ENCODE assay signal across 8 mouse cellular contexts in genomic region chr9:44319105-44319886, GRCm38 (mm10). TPM values are rescaled to one million over a fixed set of nuclear protein-coding genes. Genes with fewer than 3 reads are reported as not detected.
A peak's percentile ranks its signal among the peaks of the same experiment; 100 is the strongest.
DNase-seq lines count a peak whose midpoint lies in the region; ATAC-seq and TF ChIP-seq lines count a peak whose summit lies in the region.

No protein-coding gene starts in this region.

- TF ChIP-seq CTCF in G1E (IDR thresholded peaks at IDR 0.05; ENCODE audit: low read depth, low read length) = no peak
- no peak for TF ChIP-seq CTCF in heart, postnatal 0 days (IDR thresholded peaks at IDR 0.05; ENCODE audit: low read depth)

- H3K9ac ChIP-seq in heart, postnatal 0 days (replicated peaks; ENCODE audit: low read depth, low read length) = peak overlapping the region; percentile 88
- H3K9ac ChIP-seq in liver, embryonic 13.5 days = peak overlapping the region; percentile 99

- peak overlapping the region; percentile 89 for H3K4me3 ChIP-seq in G1E (ENCODE audit: low read depth, low read length)
- H3K4me3 ChIP-seq in heart, postnatal 0 days (ENCODE audit: low read depth, low read length) = peak overlapping the region; percentile 96
- peak overlapping the region; percentile 99 for H3K4me3 ChIP-seq in liver, embryonic 13.5 days (replicated peaks)

- peak; percentile 30 to 51 for DNase-seq in left cerebral cortex, adult 18-20 months (ENCODE audit: low spot score in 2 of 2)
- no peak for DNase-seq in left cerebral cortex, adult 8-10 months (ENCODE audit: low spot score in 2 of 2)
- peak; percentile 51 for DNase-seq in G1E (ENCODE audit: low spot score)
- peak; percentile 52 for DNase-seq in cerebellum, adult 9-10 months
- no peak for DNase-seq in heart, postnatal 0 days (ENCODE audit: low spot score)
- no peak for DNase-seq in liver, embryonic 13.5 days
- peak; percentile 49 for DNase-seq in right cerebral cortex, postnatal 25 days
- DNase-seq in adipocyte (ENCODE audit: low spot score) = no peak

- peak overlapping the region; percentile 72 for H3K27ac ChIP-seq in heart, postnatal 0 days (ENCODE audit: low read depth)
- H3K27ac ChIP-seq in liver, embryonic 13.5 days = peak overlapping the region; percentile 91

- ATAC-seq in G1E (ENCODE audit: extremely low read depth, insufficient number of reproducible peaks, low FRiP score, poor library complexity, severe bottlenecking) = no peak
- no peak; the same call in 1 of the 2 replicates for ATAC-seq in heart, postnatal 0 days (ENCODE audit: insufficient read depth, low read depth)
- ATAC-seq in liver, embryonic 13.5 days (ENCODE audit: low read depth) = no peak

- H3K9me3 ChIP-seq in G1E (replicated peaks) = no peaks in the 10 kb centered on the region
- no peaks in the 10 kb centered on the region for H3K9me3 ChIP-seq in heart, postnatal 0 days (replicated peaks; ENCODE audit: control insufficient read depth, low read length)
- no peaks in the 10 kb centered on the region for H3K9me3 ChIP-seq in liver, embryonic 13.5 days (replicated peaks)

- no peaks in the 10 kb centered on the region for H3K27me3 ChIP-seq in G1E (ENCODE audit: insufficient read depth, low read length)
- H3K27me3 ChIP-seq in heart, postnatal 0 days (ENCODE audit: control insufficient read depth, insufficient read depth, low read length) = no peaks in the 10 kb centered on the region
- no peaks in the 10 kb centered on the region for H3K27me3 ChIP-seq in liver, embryonic 13.5 days

- H3K4me2 ChIP-seq in heart, postnatal 0 days (ENCODE audit: low read depth, low read length) = peak overlapping the region; percentile 89
- peak overlapping the region; percentile 92 for H3K4me2 ChIP-seq in liver, embryonic 13.5 days

- peaks cover 35% of the 10 kb centered on the region for H3K36me3 ChIP-seq in G1E (replicated peaks)
- peaks cover 26% of the 10 kb centered on the region for H3K36me3 ChIP-seq in heart, postnatal 0 days (replicated peaks; ENCODE audit: control insufficient read depth, insufficient read depth, low read length)
- peaks cover 36% of the 10 kb centered on the region for H3K36me3 ChIP-seq in liver, embryonic 13.5 days

- no peak for TF ChIP-seq EP300 in heart, postnatal 0 days (IDR thresholded peaks at IDR 0.05; ENCODE audit: low read depth)

- 4% methylated on average over 37 of the region's 37 CpGs for WGBS in heart, postnatal 0 days
- 3% methylated on average over 37 of the region's 37 CpGs for WGBS in liver, embryonic 13.5 days (ENCODE audit: insufficient replicate concordance)

- peaks cover 45% of the 10 kb centered on the region for H3K4me1 ChIP-seq in G1E (ENCODE audit: insufficient read depth, low read depth, low read length)
- peaks cover 20% of the 10 kb centered on the region for H3K4me1 ChIP-seq in heart, postnatal 0 days (ENCODE audit: control insufficient read depth, insufficient read depth)
- peaks cover 47% of the 10 kb centered on the region for H3K4me1 ChIP-seq in liver, embryonic 13.5 days (replicated peaks)

RNA-seq across cellular contexts. Expression of gene C2cd2l, which starts 0.8 kb away (rescaled TPM):
- total RNA-seq in left cerebral cortex, adult 18-20 months (2021) = 100 to 1,000 TPM; 188 to 207 TPM
- total RNA-seq in left cerebral cortex, adult 8-10 months (2022) = 100 to 1,000 TPM; 201 to 282 (median 245) TPM
- total RNA-seq in G1E (2014; fragmentation: Nextera tagmentation) (9.5 and 19.3 TPM in 2 replicates), G1E (2017) (6.3 TPM in 2 replicates)
- 35.8 and 40.9 TPM in 2 replicates for polyA plus RNA-seq in G1E (2012)
- total RNA-seq in heart, postnatal 0 days (2014; rRNA removed; ENCODE audit: low replicate concordance) = 14.5 and 16.8 TPM in 2 replicates
- polyA plus RNA-seq in heart, postnatal 0 days (2015; fragmentation: Nextera tagmentation; extraction: Ambion mirVana) = 4.7 and 5.0 TPM in 2 replicates
- polyA plus RNA-seq in liver, embryonic 13.5 days (2015; fragmentation: Nextera tagmentation; extraction: Ambion mirVana) = 6.4 and 8.2 TPM in 2 replicates

RNA-seq across cellular contexts. Expression of gene Dpagt1, which starts 6.5 kb away (rescaled TPM):
- total RNA-seq in left cerebral cortex, adult 18-20 months (2021) = 10 to 100 TPM; 13.4 to 16.3 TPM
- total RNA-seq in left cerebral cortex, adult 8-10 months (2022) = 10 to 100 TPM; 15.2 to 16.9 (median 16.5) TPM
- total RNA-seq in G1E (2014; fragmentation: Nextera tagmentation) (33.6 and 36.5 TPM in 2 replicates), G1E (2017) (11.8 and 12.3 TPM in 2 replicates)
- 6.5 and 6.8 TPM in 2 replicates for polyA plus RNA-seq in G1E (2012)
- total RNA-seq in heart, postnatal 0 days (2014; rRNA removed; ENCODE audit: low replicate concordance) = 27.6 and 33.3 TPM in 2 replicates
- polyA plus RNA-seq in heart, postnatal 0 days (2015; fragmentation: Nextera tagmentation; extraction: Ambion mirVana) = 24.5 and 25.2 TPM in 2 replicates
- polyA plus RNA-seq in liver, embryonic 13.5 days (2015; fragmentation: Nextera tagmentation; extraction: Ambion mirVana) = 20.7 and 23.0 TPM in 2 replicates

RNA-seq across cellular contexts. Expression of gene Hinfp, which starts 13.8 kb away (rescaled TPM):
- 10 to 100 TPM; 29.1 to 36.1 TPM for total RNA-seq in left cerebral cortex, adult 18-20 months (2021)
- 10 to 100 TPM; 30.2 to 34.9 (median 33.3) TPM for total RNA-seq in left cerebral cortex, adult 8-10 months (2022)
- total RNA-seq in G1E (2014; fragmentation: Nextera tagmentation) = 26.3 and 46.1 TPM in 2 replicates
- total RNA-seq in G1E (2017) = 22.0 and 23.1 TPM in 2 replicates
- polyA plus RNA-seq in G1E (2012) = 5.4 and 8.4 TPM in 2 replicates
- total RNA-seq in heart, postnatal 0 days (2014; rRNA removed; ENCODE audit: low replicate concordance) = 14.8 and 26.3 TPM in 2 replicates
- polyA plus RNA-seq in heart, postnatal 0 days (2015; fragmentation: Nextera tagmentation; extraction: Ambion mirVana) = 7.6 and 9.4 TPM in 2 replicates
- polyA plus RNA-seq in liver, embryonic 13.5 days (2015; fragmentation: Nextera tagmentation; extraction: Ambion mirVana) = 11.4 and 11.5 TPM in 2 replicates

RNA-seq across cellular contexts. Expression of gene H2afx, which starts 15.2 kb away (rescaled TPM):
- 10 to 100 TPM; 51.3 to 54.1 TPM for total RNA-seq in left cerebral cortex, adult 18-20 months (2021)
- total RNA-seq in left cerebral cortex, adult 8-10 months (2022) = 10 to 100 TPM; 45.6 to 48.7 (median 47.8) TPM
- total RNA-seq in G1E (2014; fragmentation: Nextera tagmentation) (227 and 235 TPM in 2 replicates), G1E (2017) (240 and 251 TPM in 2 replicates)
- 762 and 998 TPM in 2 replicates for polyA plus RNA-seq in G1E (2012)
- 285 and 447 TPM in 2 replicates for total RNA-seq in heart, postnatal 0 days (2014; rRNA removed; ENCODE audit: low replicate concordance)
- polyA plus RNA-seq in heart, postnatal 0 days (2015; fragmentation: Nextera tagmentation; extraction: Ambion mirVana) = 69.3 and 71.2 TPM in 2 replicates
- 208 and 210 TPM in 2 replicates for polyA plus RNA-seq in liver, embryonic 13.5 days (2015; fragmentation: Nextera tagmentation; extraction: Ambion mirVana)

RNA-seq across cellular contexts. Expression of gene Hmbs, which starts 24.7 kb away (rescaled TPM):
- 10 to 100 TPM; 18.1 to 19.7 TPM for total RNA-seq in left cerebral cortex, adult 18-20 months (2021)
- 10 to 100 TPM; 19.4 to 21.5 (median 20.4) TPM for total RNA-seq in left cerebral cortex, adult 8-10 months (2022)
- 82.7 and 175 TPM in 2 replicates for total RNA-seq in G1E (2014; fragmentation: Nextera tagmentation)
- total RNA-seq in G1E (2017) = 108 and 148 TPM in 2 replicates
- polyA plus RNA-seq in G1E (2012) = 86.9 and 90.1 TPM in 2 replicates
- total RNA-seq in heart, postnatal 0 days (2014; rRNA removed; ENCODE audit: low replicate concordance) = 61.5 and 96.3 TPM in 2 replicates
- polyA plus RNA-seq in heart, postnatal 0 days (2015; fragmentation: Nextera tagmentation; extraction: Ambion mirVana) = 81.3 and 84.0 TPM in 2 replicates
- polyA plus RNA-seq in liver, embryonic 13.5 days (2015; fragmentation: Nextera tagmentation; extraction: Ambion mirVana) = 1,411 and 1,456 TPM in 2 replicates

Comparison
In these comparisons a context has a peak if more than half of its experiments do, and no peak if none do; other contexts are left out.
1. DNase-seq: peak in left cerebral cortex, adult 18-20 months (2 of 2), G1E (single experiment), cerebellum, adult 9-10 months (single experiment) and right cerebral cortex, postnatal 25 days (single experiment); none in left cerebral cortex, adult 8-10 months (0 of 2), heart, postnatal 0 days (single experiment), liver, embryonic 13.5 days (single experiment) and adipocyte (single experiment).
2. RNA of gene C2cd2l, which starts 0.8 kb away (total RNA-seq): 201 to 282 TPM in left cerebral cortex, adult 8-10 months and 188 to 207 TPM in left cerebral cortex, adult 18-20 months; 6.3 to 19.3 TPM in G1E and 14.5 to 16.8 TPM in heart, postnatal 0 days; every median in the first group is over 4 times any median in the second.
3. Peak in every context shown above with its lines, with median percentiles within 50 percentile points of each other: H3K4me3 ChIP-seq.